Mouse (Mus musculus) spleen, postnatal 36 days (tissue): ENCODE results near the gene Vmn1r201.

ENCODE experiments used
- DNase-seq, 2 experiments: peaks; one replicate each; pipeline ENCODE4 v3.0.0; 2022; ENCODE audit warnings: low spot score in 2 of 2, mixed read lengths in 1 of 2

The Vmn1r201 gene

DNA sequence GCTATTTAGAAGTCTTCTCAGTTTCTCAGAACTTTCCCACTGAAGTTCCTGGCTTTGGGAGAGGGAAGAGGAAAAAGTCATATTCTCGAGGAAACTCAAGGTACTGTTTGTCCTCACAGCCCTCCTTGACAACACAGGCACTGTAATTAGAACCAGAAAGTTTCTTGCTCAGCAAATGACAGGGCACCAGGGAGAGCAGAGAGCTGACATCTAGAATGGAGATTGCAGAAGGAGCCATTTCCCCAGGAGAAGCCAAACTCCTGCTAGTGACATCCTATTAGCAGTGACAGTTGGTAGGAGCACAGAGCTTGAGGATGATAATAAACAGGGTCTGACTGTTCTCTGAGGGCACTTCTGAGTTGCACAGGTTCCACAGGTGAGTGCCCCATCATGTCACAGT is at the start of gene Vmn1r201:
Gene Vmn1r201, plus strand, starts transcription at position 301 of the 400 bp plus-strand sequence.
- no peak for DNase-seq

DNA sequence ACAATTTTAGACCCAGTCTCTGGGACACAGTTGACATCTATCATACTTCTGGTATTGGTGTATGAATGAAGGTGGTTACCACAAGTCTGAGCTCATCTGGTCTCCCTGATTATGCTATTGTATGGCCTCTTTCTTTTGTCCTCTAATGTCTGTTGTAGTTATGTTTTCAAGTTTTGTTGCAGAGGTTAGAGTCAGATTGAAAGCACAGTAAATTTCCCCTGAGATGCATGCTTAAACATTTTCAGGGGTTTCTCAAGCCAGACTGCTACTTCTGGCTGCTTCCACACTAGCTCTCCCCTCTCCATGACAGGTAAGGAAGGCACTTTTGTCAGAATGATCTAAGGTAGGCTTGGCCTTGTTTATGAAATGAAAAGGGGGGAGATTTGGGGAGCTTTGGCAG is 16.6 kb upstream of the Vmn1r201 start:
- DNase-seq, result no peak

DNA sequence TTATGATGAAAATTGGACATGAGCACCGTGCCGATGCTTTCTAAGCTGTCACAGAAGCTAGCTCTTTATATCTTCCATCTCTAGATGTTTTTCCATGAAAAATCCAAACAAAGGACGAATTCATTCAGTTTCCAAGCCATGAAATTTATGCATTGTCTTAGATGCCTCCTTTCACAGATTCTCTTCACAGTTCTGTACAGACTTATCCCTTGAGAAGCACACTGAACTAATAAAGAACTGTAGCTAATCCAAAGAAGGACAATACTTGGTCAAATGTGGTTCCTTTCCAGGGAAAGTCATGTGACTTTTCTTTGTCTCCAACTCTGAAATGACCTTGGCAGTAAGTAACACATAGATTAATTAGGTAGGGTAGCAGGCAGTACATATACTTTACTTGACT is 30.7 kb downstream of the Vmn1r201 start:
- no peak for DNase-seq

DNA sequence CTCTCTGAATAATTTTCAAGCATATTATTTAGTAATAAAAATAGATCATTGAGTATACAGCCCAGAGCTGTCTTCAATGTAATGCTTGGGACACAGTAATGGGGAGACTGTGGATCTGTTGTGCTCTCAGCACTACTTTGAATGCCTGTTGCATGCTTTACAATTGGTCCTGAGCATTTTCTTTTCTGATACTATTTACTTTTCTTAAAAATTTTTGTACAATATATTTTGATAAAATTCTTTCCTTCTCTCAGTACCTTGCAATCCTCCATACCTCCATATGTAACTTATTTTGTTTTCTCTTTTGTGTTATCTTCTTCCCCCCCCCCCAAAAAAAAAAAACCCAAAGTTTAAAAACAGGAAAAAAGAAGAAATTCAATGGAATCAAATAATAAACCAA is 33.6 kb downstream of the Vmn1r201 start, which contains the start of gene Vmn1r202:
Gene Vmn1r202, minus strand, starts transcription at position 101 of the 400 bp plus-strand sequence.
- no peak for DNase-seq

DNA sequence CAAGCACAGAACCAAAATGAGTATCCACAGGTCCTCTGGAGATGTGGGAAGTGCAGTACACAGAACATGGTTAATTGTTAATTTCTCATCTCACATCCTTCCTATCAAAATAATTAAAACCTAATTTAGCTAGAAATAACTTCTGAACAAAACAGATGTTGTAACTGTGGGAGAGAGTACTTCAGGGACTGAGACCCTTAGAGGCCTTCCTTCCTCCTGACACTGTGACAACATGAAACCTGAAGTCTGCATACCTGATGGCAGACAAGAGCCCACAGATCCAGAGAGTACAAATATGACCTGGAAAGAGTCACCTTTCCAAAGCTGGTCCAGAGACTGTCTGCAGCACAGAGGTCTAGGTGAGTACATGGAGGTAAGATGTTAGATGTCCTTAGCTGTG is 46.1 kb downstream of the Vmn1r201 start, which contains the start of gene Vmn1r203:
Gene Vmn1r203, plus strand, starts transcription at position 301 of the 400 bp plus-strand sequence.
- DNase-seq, result no peak
